Mouse (Mus musculus) R1 (cell line): Measurements from ENCODE around the gene Ltbp2.

ENCODE experiments used
- DNase-seq: peaks from one replicate; pipeline ENCODE4 v3.0.0-alpha.2; 2018; ENCODE audit warnings: low read depth, low spot score

Ltbp2 gene

GRCm38 (mm10) chr12:84762532-84762931 lies 113.8 kb downstream of the Ltbp2 start:
- no peak for DNase-seq

GRCm38 (mm10) chr12:84759063-84759462 lies 117.3 kb downstream of the Ltbp2 start:
- peak; percentile 44 for DNase-seq

GRCm38 (mm10) chr12:84756016-84756415 lies 120.3 kb downstream of the Ltbp2 start:
- no peak for DNase-seq

GRCm38 (mm10) chr12:84755008-84755695 lies 121.2 kb downstream of the Ltbp2 start:
- DNase-seq: peak; percentile 65

- peak; percentile 59 for DNase-seq
Observed at GRCm38 (mm10) chr12:84752131-84752977, 124.0 kb downstream of the Ltbp2 start.

GRCm38 (mm10) chr12:84750661-84751060 lies 125.7 kb downstream of the Ltbp2 start:
- DNase-seq: no peak

- no peak for DNase-seq
Observed at GRCm38 (mm10) chr12:84748134-84748533, 128.2 kb downstream of the Ltbp2 start.

GRCm38 (mm10) chr12:84745700-84746099 lies 130.6 kb downstream of the Ltbp2 start:
- no peak for DNase-seq

- no peak for DNase-seq
Observed at GRCm38 (mm10) chr12:84743496-84743895, 132.8 kb downstream of the Ltbp2 start.

GRCm38 (mm10) chr12:84733366-84733765 lies 143.0 kb downstream of the Ltbp2 start:
- DNase-seq: no peak
